Mouse (Mus musculus): ENCODE measurements at regions not wholly inside any gene's neighbourhood (a gene's known extent, or its start where the extent isn't known, plus 50 kb on each side); places are given as distances from the start of the nearest gene placed in this dataset.

DNA sequence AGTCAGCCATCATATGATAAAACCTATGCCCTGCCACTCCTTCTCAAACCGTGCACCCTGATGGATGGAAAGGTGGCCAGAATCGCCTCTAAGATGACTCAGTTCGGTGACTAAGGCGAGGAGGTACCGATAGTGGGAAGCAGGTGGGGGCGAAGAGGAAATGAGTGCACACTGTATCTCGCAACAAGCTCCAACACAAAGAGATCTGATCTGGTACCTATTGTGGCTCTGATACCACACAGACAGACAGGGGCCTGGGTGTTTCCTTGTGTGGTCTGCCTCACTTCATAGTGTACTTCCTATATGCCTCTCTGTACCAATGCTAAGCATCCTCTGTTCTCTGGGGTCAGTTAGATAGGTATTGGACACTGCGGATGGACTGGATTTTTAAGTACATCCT is 178.0 kb upstream of the Lpp start:
- DNase-seq (ENCODE audit: low spot score), result no peak

DNA sequence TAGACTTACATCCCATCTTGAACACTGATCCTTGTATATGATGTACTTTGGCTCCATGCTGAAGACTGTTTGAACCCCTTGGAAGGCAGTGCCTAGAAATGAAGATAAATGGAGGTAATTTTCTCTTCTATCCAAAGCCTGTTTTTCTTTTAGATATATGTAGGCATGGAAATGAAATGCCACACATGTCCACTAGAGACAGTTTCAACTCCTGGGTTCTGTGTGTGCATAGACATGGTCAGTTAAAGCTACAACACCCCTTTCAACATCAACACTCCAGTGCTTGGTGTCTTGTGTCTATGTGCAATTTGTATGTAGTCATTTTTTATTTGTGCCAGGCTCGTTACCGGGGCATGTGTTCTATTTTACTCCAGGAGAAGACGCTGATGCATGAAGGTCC is 179.7 kb upstream of the Lpp start:
- DNase-seq (ENCODE audit: low spot score), result no peak

DNA sequence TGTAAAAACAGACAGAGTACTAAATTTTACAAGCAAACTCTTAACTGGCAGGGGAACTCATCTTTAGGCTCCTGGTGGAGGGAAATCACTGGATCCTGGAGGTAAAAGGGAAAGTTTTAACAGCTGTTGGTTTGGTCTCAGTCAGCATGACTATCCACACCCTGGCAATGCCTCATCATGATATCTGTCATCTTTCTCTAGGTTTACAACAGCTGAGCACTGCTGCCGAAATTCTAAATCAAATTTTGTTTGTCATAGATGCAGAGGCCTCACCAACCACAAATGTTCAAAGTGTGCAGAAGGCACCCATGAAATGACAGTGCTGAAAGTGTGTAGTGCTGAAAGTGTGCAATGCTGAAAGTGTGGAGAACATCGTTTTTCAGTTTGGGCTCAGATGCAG is 180.6 kb upstream of the Lpp start:
- DNase-seq (ENCODE audit: low spot score), result no peak

DNA sequence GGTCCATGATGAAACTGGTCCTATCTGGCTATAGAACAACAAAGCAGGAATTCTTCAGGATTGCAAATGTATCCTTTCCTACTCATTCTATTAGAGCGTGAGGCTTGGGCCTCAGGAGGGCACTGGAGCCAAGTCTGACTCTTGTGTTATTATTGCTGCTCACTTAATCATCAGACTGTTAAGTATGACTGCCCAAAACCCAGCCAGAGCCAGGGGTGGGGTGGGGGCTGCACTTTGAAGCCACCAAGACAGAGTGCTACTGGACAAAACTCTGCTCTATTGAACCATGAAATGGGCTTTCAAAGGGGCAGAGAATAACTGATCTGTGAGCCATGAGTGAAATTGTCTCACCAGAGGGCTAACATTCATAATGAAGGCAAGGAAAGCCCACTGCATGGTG is 181.7 kb upstream of the Lpp start:
- DNase-seq (ENCODE audit: low spot score), result no peak

DNA sequence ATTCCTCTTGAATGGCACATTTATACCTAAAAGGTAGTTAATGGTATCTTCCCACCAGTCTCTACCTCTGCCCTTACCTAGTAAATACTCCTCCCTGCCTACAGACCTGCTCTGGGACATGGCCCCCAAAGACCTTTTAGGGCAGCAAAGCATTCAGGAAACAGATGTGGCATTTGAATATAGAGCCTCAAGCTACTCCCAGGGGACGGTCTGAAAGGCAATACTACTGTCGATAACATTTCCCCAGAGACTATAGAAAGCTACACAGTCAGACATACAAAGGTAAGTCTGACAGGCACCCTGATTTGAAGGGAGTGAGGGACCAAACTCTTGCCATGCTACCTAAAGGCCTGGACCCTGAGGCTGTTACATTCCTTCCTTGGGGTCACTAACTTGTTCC is 184.4 kb upstream of the Lpp start:
- no peak for DNase-seq (ENCODE audit: low spot score)

DNA sequence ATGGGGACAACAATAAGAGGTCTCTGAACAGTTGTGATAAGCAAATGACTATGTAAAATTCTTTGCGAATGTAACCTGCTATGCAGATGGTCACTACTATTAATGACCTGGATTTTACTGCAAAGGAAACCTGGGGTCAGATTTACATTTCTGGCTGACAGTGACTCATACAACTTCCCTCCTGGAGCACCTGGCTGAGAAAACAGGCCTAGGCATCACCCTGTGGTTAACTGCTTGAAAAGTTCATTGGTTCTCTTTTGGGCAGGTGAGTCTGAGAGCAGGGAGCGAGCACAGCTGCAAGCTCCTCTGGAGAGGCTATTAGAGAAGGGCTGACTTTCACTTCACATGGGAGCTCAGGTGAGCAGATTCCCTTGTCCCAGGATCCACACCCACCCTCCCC is 185.2 kb upstream of the Lpp start:
- DNase-seq (ENCODE audit: low spot score), result no peak

DNA sequence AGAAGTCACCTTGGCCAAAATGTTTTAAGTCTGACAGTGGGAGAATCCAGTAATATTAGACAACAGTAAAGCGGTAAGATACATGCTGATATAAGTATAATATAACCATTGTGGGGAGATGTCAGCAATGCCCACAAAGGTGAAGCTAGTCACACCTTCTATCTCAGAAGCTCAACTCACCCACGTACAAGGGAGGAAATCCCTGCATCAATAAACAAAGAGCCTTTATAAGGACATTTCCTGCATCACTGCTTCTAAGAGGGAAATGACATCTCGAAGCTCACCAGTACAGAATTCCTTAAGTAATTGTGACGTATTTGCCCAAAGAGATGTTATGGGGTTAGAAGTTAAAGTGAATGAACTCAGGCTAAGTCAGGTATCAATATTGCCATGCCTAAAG is 186.3 kb upstream of the Lpp start:
- no peak for DNase-seq (ENCODE audit: low spot score)

DNA sequence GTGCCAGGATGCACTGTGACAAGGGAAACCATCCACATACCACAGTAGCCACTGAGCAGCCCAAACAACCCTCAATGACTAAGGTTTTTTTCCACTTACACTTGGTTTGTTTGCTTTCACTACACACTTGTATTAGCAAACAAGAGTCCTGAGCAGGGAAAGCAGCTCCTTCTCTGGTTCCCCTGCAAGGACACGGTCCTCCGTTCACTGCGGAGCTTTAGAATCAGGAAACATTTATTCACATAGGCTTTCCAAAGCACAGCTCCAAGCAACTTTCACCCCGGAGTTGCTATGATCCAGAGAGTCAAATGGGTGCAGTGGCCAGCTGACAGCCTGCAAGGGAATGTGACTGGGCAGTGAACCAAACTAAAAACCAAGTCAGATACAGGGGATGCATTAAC is 186.8 kb upstream of the Lpp start:
- DNase-seq (ENCODE audit: low spot score), result peak; percentile 72

DNA sequence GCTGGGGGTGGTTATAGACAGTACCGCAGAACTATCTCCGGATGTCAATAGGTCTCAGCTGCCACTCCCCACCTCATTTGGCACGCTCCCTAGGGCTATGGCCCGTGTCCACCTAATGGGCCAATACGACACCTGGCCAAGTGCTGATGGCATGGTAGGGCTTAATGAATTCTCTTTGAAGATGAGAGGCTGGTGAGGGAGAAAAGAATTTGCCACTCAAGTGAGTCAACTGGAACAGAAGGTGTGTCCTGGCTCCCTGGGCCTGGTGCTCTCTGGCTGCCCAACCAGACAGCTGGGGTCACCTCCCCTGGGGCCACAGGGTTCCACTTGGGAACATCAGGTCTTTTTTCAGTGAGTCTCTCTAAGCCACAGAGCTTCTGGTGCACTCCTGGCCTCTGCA is 187.7 kb upstream of the Lpp start:
- DNase-seq (ENCODE audit: low spot score), result no peak

DNA sequence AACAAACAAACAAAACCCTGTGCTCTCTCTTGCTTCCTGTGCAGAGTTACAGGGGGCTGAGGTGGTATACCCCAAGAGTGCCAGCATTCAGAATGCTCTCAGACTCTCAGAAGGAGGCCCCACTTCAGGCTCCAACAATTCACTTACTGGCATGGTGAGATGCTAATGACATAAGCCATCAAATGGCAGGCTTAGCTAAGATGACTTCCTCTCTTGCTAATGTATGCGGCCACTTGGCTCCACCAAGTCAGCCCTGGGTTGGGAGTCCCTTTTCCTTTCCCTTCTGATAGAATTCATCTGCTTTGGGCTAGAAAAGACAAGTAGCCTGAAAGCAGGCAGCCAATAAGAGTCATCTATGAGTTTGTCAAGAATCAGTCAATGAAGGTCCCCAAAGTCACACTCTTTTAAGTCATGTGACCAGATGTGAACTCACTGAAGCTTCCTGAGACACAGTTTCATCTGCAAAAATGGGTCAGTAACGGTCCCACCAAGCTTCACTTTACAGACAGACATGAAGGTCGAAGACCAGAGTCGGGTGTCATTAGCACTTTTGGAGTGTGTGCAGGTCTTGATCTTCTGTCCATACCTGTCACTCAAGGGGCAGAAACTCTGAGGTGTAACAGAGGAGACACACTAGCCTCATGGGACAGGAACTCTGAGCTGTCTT is 189.1 kb upstream of the Lpp start:
- no peak for DNase-seq (ENCODE audit: low spot score)

DNA sequence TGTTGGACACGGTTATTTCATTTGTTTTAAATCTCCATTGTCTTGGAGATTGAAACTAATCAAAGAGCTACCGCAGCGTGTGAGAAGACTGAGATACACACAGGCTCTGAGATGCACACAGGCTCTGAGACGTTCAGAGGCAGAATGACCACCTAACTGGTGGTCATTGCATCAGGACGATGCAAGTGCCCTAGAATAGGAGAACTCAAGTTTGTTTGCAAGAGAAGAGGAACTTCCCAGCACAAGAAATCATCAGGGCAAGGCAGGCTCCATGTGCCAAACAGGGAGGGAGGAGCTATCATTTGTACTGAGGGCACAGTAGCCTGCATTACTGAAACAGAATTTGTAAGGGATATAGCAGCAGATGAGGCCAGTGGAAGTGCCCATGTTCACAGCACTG is 190.7 kb upstream of the Lpp start:
- DNase-seq (ENCODE audit: low spot score), result peak; percentile 37

DNA sequence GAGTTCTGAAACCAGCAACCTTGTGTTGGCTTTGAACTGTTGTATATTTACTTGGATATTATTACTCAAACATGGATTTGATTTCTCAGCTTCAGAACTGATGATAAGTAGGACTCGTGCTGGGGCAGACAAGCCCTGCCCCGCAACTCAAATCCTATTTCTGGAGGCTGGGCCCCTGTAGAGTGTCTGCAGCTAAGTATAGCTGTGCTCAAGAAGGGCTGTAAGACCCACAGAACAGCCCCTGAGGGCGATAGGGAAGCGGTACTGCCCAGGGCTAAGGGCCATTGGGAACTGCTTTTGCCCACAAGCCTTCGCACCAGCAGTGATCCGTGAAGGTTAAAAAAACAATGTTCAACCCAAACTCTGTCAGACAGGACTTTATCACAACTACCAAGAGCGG is 191.9 kb upstream of the Lpp start:
- no peak for DNase-seq (ENCODE audit: low spot score)

DNA sequence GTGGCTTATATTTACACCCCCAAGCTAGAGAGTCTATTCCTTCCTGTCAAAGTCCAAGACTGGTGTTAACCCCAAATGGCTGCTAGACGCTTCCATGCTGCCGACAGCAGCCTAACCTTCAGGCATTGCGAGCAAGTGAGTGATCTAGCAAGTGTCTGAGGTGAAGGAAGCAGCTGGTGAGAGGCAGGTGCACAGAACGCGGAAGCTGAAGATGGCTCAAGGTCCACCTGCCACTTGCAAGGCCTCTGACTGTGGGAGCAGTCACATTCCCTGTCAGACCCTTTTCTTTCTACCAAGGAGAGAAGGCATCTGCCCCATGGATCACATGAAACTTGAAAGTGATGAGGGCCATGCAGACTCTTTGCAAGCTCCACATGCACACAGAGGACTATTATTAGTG is 193.1 kb upstream of the Lpp start:
- DNase-seq (ENCODE audit: low spot score), result no peak

DNA sequence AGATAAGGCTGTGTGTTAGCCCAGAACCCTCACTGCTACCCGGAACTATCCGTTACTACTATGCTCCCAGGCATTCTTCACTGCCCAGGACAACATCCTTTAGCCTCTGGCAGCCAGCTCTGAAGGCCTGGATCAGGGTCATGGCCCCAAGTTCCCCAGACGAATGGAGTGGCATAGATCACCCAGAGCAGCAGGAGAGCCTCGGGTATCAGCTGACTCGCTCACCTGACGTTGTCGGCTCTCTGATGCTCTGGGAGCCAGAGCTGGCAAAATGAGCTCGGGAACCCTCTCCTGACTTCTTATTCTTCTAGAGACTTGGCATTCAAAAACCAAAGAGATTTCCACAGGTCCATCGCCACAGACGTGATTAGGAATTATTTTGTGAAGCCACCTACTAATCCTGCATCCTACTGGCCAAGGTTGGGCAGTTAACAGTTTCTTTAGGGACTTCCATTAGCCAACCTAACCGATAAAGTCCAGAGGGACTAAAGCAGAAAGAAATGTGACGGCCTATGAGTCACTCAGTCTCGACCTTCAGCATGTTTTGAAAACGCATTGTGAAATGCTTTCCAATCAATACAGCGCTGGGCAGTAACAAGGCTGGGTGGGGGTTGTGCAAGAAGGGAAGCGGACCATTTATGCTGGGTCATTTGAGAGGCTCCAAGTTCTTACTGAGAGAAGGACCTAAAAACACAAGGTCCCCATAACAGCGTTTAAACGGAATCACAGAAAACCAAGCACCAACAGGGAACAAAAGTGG is 193.7 kb upstream of the Lpp start:
- DNase-seq (ENCODE audit: low spot score), result peak; percentile 52

DNA sequence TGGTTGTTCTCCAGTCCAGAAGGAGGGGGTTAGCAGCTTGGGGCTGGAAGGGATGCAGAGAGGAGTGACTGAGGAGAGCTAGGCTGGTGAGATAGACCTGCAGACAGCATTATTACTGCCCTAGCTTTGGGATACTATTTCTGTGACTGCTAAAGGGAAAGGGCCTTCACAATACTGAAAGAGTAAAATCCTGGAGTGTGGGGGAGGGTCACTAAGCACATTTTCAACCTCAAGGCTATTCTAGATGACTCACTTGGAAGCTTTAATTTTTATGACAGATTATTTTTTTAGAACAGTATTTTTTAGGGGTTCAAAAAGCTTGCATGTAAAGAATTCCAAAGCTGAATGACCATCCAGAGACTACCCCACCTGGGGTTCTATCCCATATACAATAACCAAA is 195.0 kb upstream of the Lpp start:
- no peak for DNase-seq (ENCODE audit: low spot score)

DNA sequence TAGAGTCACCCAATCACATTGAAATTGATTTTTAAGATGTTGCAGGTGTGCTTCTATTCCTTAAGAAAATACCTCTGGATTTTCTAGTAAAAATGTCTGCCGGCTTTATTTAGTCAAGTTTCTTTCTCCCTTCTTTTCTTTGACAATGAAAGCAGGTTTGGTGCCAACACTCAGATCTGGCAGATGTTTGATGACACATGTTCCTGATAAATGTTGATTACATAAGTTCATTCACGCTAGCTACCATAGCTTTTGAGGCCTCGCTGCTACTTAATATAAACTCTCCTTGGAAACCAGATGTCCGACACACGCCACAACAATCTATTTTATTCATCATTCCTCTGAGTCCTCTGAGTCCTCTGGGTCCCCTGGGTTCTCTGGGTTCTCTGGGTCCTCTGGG is 195.7 kb upstream of the Lpp start:
- no peak for DNase-seq (ENCODE audit: low spot score)

DNA sequence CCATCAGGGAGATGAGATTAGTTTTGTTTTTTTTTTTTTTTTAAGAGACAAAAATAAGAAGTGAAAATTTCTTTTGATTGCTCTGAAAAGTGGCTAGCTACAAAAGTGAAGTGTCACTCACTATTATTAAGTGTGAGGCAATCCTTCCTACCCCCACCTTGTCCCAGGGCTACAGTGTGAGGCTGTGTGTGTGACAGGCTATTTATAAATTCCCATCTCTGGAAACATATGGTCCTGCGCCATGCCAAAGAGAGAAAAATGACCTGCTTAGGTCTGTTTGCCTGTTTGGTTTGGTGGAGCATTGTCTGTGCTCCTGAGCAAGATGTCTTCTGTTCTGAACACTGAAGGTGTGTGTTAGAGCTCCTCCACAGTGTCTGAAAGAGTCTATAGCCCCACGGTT is 199.4 kb upstream of the Lpp start:
- DNase-seq (ENCODE audit: low spot score), result no peak

DNA sequence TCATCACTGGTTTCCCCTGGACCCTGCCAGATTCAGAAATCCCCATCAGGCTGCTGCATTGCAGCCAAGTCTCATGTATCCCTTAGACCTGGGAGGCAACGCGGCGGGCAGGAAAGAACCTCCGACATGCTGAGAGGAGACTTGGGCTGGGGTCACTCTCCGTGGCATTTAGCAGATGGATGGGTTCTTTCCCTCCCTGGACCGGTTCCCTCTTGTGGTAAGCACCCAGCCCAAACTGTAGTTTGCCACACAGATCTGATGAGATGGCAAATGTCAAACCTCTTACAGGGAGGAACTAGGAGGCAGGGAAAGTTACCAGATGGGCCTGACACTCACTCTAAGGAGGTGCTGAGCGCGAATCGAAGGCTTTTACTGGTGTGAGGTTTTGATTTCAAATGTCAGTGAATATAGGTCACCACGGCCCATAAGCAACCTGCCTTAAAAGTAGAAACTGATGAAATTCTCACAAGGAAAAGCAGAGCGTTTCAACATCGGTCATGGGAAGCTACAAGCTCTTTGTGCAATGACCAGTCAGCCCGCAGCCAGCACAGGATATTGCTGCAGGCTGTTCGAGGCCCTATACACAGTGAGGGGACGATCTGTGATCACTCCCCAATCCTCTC is 199.9 kb upstream of the Lpp start:
- DNase-seq (ENCODE audit: low spot score), result peak; percentile 46

DNA sequence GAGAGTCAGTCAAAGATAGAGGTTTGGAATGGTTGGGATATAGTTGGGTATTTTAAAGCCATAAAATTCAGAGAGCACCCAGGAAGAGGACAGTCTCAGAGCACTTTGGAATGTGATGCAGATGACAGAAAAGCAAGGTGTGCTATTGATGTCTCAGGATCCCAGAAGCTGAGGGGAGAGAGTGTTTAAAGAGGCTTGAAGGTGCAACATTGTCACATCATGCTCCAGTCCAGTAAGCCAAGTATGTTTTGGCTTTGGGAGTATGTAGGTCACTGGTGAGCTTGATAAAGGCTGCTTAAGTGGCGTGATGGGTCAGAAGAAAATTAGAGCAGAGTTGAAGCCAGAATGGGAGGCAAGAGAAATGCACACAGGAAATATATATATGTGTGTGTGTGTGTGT is 201.3 kb upstream of the Lpp start:
- DNase-seq (ENCODE audit: low spot score), result no peak

DNA sequence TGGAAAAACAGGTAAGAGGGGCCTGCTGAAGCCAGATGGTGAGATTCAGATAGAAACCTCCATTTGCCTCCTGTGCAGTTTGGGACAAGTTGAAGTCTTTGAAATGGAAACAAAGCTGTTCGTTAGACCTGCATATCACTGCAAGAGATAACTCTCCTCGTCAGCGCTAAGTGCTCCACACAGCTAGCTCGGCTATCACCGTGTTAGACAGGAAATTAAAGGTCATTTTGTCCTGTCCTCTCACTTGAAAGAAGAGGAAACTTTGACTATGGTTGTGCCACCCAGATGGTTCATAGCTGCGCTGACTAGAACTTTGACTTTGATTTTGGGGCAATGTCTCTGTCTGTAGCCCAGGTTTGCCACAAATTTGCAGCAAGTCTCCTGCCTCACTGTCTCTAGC is 198.5 kb upstream of the Bcl6 start:
- no peak for DNase-seq (ENCODE audit: low spot score)

DNA sequence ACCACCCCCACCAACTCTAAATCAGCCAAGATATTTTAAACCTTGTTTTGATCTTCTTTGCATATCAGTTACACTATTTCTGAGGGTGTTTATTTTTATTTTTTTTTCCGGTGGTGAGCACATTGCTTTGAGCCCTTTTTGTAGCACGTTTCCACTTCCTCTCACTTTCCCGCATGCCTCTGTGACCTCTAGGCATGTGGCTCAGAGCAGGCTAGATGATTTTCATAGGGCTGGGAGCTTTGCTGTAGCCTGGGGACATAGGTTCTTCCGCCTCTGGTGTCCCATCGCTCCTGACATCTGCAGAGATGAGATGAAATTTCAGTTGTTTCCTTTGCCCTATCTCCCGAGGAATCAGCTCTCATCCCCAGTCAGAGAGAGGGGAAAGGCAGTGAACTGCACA is 197.3 kb upstream of the Bcl6 start:
- DNase-seq (ENCODE audit: low spot score), result no peak

DNA sequence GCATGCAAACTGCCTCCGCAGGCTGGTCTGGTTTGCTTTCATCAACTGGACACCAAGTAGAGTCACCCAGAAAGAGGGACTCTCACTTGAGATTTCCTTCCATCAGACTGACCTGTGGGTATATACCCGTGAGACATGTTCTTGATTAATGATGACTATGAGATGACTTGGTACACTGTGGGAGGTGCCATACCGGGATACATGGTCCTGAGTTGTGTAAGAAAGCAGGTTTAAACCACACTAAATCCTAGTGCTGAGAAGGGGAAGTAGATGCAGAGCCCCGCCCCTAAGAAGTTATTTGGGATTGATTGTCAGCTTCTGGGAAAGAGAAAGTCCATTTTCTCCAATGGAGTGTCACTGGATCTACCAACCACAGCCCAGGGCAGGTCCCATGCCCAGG is 196.2 kb upstream of the Bcl6 start:
- no peak for DNase-seq (ENCODE audit: low spot score)

DNA sequence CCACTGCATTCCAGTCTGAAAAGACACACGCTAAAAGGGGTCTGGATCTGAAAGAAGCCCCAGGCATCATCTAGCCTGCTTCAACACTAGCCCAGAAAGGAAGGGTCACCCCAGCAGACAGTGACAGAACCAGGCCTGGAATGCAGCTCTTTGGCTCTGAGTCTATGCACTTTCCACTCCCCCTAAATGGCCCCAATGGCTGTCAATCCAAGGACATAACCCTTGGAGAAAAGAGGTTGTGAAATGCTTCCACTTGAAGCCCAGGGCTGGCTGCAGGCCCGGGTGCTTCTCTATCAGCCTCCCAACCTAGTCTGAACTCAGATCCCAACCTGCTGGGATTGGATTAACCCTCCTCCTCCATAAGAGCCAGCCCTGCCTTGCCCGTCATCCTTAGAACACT is 194.6 kb upstream of the Bcl6 start:
- DNase-seq (ENCODE audit: low spot score), result peak; percentile 83

DNA sequence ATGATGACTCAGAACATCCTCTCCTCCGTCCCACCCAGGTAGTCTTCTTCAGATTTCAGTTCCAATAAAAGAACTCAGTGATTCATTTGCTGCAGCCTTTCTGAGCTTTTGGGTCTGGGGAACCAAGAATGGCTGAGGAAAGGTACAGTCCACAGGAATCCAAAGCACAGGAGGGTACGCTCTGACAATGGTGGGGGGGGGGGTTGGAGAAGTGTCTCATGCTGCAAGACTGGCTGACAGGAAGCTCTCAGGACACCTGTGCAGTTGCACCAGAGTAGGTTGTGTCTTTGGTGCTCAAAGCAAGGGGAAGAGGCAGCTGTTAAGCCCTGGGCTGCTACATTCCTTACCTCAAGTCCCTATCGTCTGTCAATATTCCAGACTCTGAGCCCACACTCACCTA is 192.7 kb upstream of the Bcl6 start:
- no peak for DNase-seq (ENCODE audit: low spot score)
